Mouse (Mus musculus): ENCODE results near the gene Olfr1320. TPM values are rescaled to one million over a fixed set of nuclear protein-coding genes. Genes with fewer than 3 reads are reported as not detected.
"Not testable (repeated sequence)": the region's sequence is repeated elsewhere in the genome, so short reads cannot be mapped to it uniquely, and the experiment has no call there.

Olfr1320 gene
- polyA plus RNA-seq (2012; ENCODE audit: insufficient read depth, insufficient read length, low replicate concordance, missing spikeins): not detected in 2 replicates

- H3K4me3 ChIP-seq (ENCODE audit: insufficient read depth, low read depth, low read length): no peak within 1 kb of the TSS
- 89% methylated on average over 1 of the region's 1 CpGs for WGBS
- TF ChIP-seq CTCF (IDR thresholded peaks at IDR 0.05; ENCODE audit: insufficient read depth, low read depth, low read length) (no peak), POLR2A (IDR thresholded peaks at IDR 0.05; ENCODE audit: insufficient read depth, low read depth, low read length) (no peak)
- no peaks in the 10 kb centered on the region for H3K4me1 ChIP-seq (ENCODE audit: control insufficient read depth, insufficient read depth, low read length)
- no peak within 1 kb of the TSS for H3K27ac ChIP-seq (ENCODE audit: insufficient read depth, low read depth, low read length)
Measured at GRCm38 (mm10) chrX:49672033-49672432, at the start of gene Olfr1320. Olfr1320 (plus strand) TSS chrX:49672333.

- Histone ChIP-seq H3K27ac (ENCODE audit: insufficient read depth, low read depth, low read length) (no peak overlapping the region), H3K4me1 (ENCODE audit: control insufficient read depth, insufficient read depth, low read length) (no peaks in the 10 kb centered on the region), H3K4me3 (ENCODE audit: insufficient read depth, low read depth, low read length) (no peak overlapping the region)
- TF ChIP-seq POLR2A (IDR thresholded peaks at IDR 0.05; ENCODE audit: insufficient read depth, low read depth, low read length) (no peak), CTCF (IDR thresholded peaks at IDR 0.05; ENCODE audit: insufficient read depth, low read depth, low read length) (no peak)
Measured at GRCm38 (mm10) chrX:49627566-49627965, 44.6 kb upstream of the Olfr1320 start.

GRCm38 (mm10) chrX:49631195-49631594, 40.9 kb upstream of the Olfr1320 start:
- WGBS: 83% methylated on average over 2 of the region's 2 CpGs
- TF ChIP-seq CTCF (IDR thresholded peaks at IDR 0.05; ENCODE audit: insufficient read depth, low read depth, low read length): no peak

GRCm38 (mm10) chrX:49660781-49661180, 11.4 kb upstream of the Olfr1320 start:
- WGBS: 92% methylated on average over 27 of the region's 29 CpGs
- H3K27ac ChIP-seq (ENCODE audit: insufficient read depth, low read depth, low read length): not testable (repeated sequence)

More at GRCm38 (mm10) chrX:49631195-49631594, 40.9 kb upstream of the Olfr1320 start:
- Histone ChIP-seq H3K4me1 (ENCODE audit: control insufficient read depth, insufficient read depth, low read length) (no peaks in the 10 kb centered on the region), H3K4me3 (ENCODE audit: insufficient read depth, low read depth, low read length) (no peak overlapping the region), H3K27ac (ENCODE audit: insufficient read depth, low read depth, low read length) (no peak overlapping the region)

More at GRCm38 (mm10) chrX:49660781-49661180, 11.4 kb upstream of the Olfr1320 start:
- H3K4me1 ChIP-seq (ENCODE audit: control insufficient read depth, insufficient read depth, low read length); H3K4me3 ChIP-seq (ENCODE audit: insufficient read depth, low read depth, low read length): not testable (repeated sequence)

Other genes with a start within 250 kb of the Olfr1320 start
- gene Arhgap36, start 208.4 kb upstream of the Olfr1320 start, polyA plus RNA-seq (2012; ENCODE audit: insufficient read depth, insufficient read length, low replicate concordance, missing spikeins): not detected in 2 replicates
- not detected in 2 replicates for gene Olfr1321, start 62.7 kb downstream of the Olfr1320 start, polyA plus RNA-seq (2012; ENCODE audit: insufficient read depth, insufficient read length, low replicate concordance, missing spikeins)
- gene Igsf1, start 125.4 kb downstream of the Olfr1320 start, polyA plus RNA-seq (2012; ENCODE audit: insufficient read depth, insufficient read length, low replicate concordance, missing spikeins): not detected in 2 replicates
- not detected in 2 replicates for gene Olfr1322, start 219.2 kb downstream of the Olfr1320 start, polyA plus RNA-seq (2012; ENCODE audit: insufficient read depth, insufficient read length, low replicate concordance, missing spikeins)